Mouse (Mus musculus): ENCODE data around the gene Pdcd1lg2.

DNA sequence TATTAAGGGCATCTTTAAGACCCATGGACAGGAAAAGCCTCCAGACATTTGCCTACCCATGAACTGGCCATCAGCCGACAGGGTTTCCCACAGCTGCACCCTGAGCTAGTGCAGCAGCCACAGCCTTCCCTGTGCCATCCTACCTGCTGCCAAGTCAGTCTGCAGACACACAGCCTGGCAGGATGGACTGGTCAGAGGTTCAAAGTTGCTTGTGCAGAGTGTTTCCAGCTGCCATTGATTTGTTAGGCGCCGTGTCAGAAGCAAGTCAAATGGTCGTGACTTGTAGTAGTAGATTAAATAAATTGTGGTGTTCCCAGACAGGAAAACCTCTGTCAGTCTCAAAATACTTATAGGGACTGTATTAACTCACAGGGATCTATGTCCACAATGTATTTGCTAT lies 7.5 kb upstream of the Pdcd1lg2 start:
- TF ChIP-seq CTCF (conservative IDR thresholded peaks at IDR 0.05; ENCODE audit: low read length) (no peak), NANOG (IDR thresholded peaks at IDR 0.05; ENCODE audit: borderline replicate concordance, low read length) (no peak)
